Mouse (Mus musculus) liver, embryonic 14.5 days (tissue): Measurements from ENCODE around the gene Zfhx2. TPM values are rescaled to one million over a fixed set of nuclear protein-coding genes. Genes with fewer than 3 reads are reported as not detected.

Experiments used
- ATAC-seq: fragments of 200-750 bp; cut with Nextera tagmentation; 2 replicates; pipeline ENCODE4 v1.8.0; 2017; ENCODE audit warnings: moderate number of reproducible peaks, mild to moderate bottlenecking, moderate library complexity; ENCODE audit not compliant: insufficient read depth
- DNase-seq, 3 experiments: peaks; one replicate each; pipeline ENCODE4 v3.0.0-alpha.2; 2012 to 2013; ENCODE audit warnings: low read depth in 3 of 3, low spot score in 3 of 3
- H3K27ac ChIP-seq: fragments of 300-500 bp; sonication (generic); 2 replicates; pipeline ENCODE4 v1.5.1; 2014; ENCODE audit warnings: moderate library complexity, mild to moderate bottlenecking, control low read depth, inconsistent platforms
- H3K27me3 ChIP-seq: fragments of 300-500 bp; sonication (generic); 2 replicates; pipeline ENCODE4 v1.6.1; 2014; ENCODE audit warnings: mild to moderate bottlenecking, low read length, moderate library complexity; ENCODE audit not compliant: control insufficient read depth, insufficient read depth
- H3K36me3 ChIP-seq: fragments of 300-500 bp; sonication (generic); replicated peaks from 2 replicates; pipeline ENCODE4 v1.6.1; 2014; ENCODE audit warnings: low read depth; ENCODE audit not compliant: control insufficient read depth, insufficient read depth
- H3K4me1 ChIP-seq, 2 experiments: fragments of 200-500 bp in 1 of 2; fragments of 300-500 bp in 1 of 2; sonication (generic) in 1 of 2; replicated peaks; 2 replicates each; pipeline ENCODE4 v1.6.1; 2012 to 2014; ENCODE audit warnings: antibody characterized with exemption in 1 of 2, inconsistent platforms in 1 of 2, low read length in 1 of 2; ENCODE audit not compliant: control insufficient read depth in 2 of 2, insufficient read depth in 2 of 2
- H3K4me2 ChIP-seq: fragments of 300-500 bp; sonication (generic); 2 replicates; pipeline ENCODE4 v1.6.1; 2014; ENCODE audit warnings: low read depth, mild to moderate bottlenecking, control low read depth, moderate library complexity
- H3K4me3 ChIP-seq, 2 experiments: fragments of 200-500 bp in 1 of 2; fragments of 300-500 bp in 1 of 2; sonication (generic) in 1 of 2; 2 replicates each; pipeline ENCODE4 v1.5.1; 2012 to 2014; ENCODE audit warnings: low read depth in 2 of 2, low read length in 2 of 2, mild to moderate bottlenecking in 2 of 2, control low read depth in 1 of 2, inconsistent platforms in 1 of 2, moderate library complexity in 1 of 2; ENCODE audit not compliant: insufficient read depth in 1 of 2
- H3K9ac ChIP-seq: fragments of 300-500 bp; sonication (generic); replicated peaks from 2 replicates; pipeline ENCODE4 v1.6.1; 2014; ENCODE audit warnings: mild to moderate bottlenecking, control low read depth, moderate library complexity
- H3K9me3 ChIP-seq: fragments of 300-500 bp; sonication (generic); 2 replicates; pipeline ENCODE4 v1.6.1; 2016; ENCODE audit warnings: low read length, mixed read lengths; ENCODE audit not compliant: control insufficient read depth
- CTCF ChIP-seq: IDR thresholded peaks from 2 replicates; pipeline ENCODE4 v1.5.1; 2016; ENCODE audit warnings: antibody characterized with exemption, low read depth, control low read depth
- EP300 ChIP-seq: IDR thresholded peaks from 2 replicates; pipeline ENCODE4 v1.6.1; 2016; ENCODE audit warnings: antibody characterized with exemption, low read depth
- WGBS: fragments of 180-500 bp; shearing (Covaris S2); extraction: QIAGEN DNeasy Blood & Tissue Kit; methylation state at CpG from one replicate; pipeline ENCODE4 v1.1.7; 2014; ENCODE audit not compliant: insufficient replicate concordance; 5-methylcytosine and 5-hydroxymethylcytosine counted together
- polyA plus RNA-seq, 2 experiments: library from polyadenylated mRNA; depleted of rRNA in 1 of 2; stranded (reverse) in 1 of 2; unstranded in 1 of 2; fragments of >200 nt; fragmentation: Nextera tagmentation in 1 of 2; extraction: Ambion mirVana in 1 of 2; gene quantifications; 2 replicates each; pipeline versions ENCODE4 v1.2.1 to v1.2.3; 2012 to 2014

Gene Zfhx2
- polyA plus RNA-seq, 2 experiments: 0.29 to 0.61 TPM

- Histone ChIP-seq H3K27ac (no peak overlapping the region), H3K4me1 (no peaks in the 10 kb centered on the region), H3K4me3 (no peak overlapping the region), H3K9me3 (no peaks in the 10 kb centered on the region), H3K27me3 (no peaks in the 10 kb centered on the region; the same call in 1 of the 2 replicates), H3K36me3 (no peaks in the 10 kb centered on the region; the same call in 1 of the 2 replicates), H3K4me2 (no peak overlapping the region), H3K9ac (no peak overlapping the region)
- TF ChIP-seq EP300 (no peak), CTCF (no peak)
- ATAC-seq: no peak
- 34% methylated on average over 19 of the region's 19 CpGs for WGBS
- no peak for DNase-seq
These were observed 20.4 kb downstream of the Zfhx2 start for GRCm38 (mm10) chr14:55071756-55072155.

- Histone ChIP-seq H3K4me1 (peaks cover 13 to 14% of the 10 kb centered on the region in 2 experiments), H3K36me3 (no peaks in the 10 kb centered on the region; the same call in 1 of the 2 replicates), H3K27me3 (no peaks in the 10 kb centered on the region), H3K9me3 (no peaks in the 10 kb centered on the region), H3K4me3 (no peak overlapping the region), H3K27ac (no peak overlapping the region), H3K9ac (no peak overlapping the region), H3K4me2 (no peak overlapping the region)
- 86% methylated on average over 8 of the region's 8 CpGs for WGBS
- ATAC-seq: no peak
- TF ChIP-seq EP300 (no peak), CTCF (no peak)
- no peak for DNase-seq
These were observed 26.1 kb downstream of the Zfhx2 start for GRCm38 (mm10) chr14:55066042-55066441.

GRCm38 (mm10) chr14:55065391-55065790, 26.7 kb downstream of the Zfhx2 start:
- Histone ChIP-seq H3K4me1 (peaks cover 14 to 15% of the 10 kb centered on the region in 2 experiments), H3K9ac (no peak overlapping the region)

GRCm38 (mm10) chr14:55064481-55065370, 27.4 kb downstream of the Zfhx2 start:
- no peak for DNase-seq
- TF ChIP-seq EP300: no peak
- TF ChIP-seq CTCF: no peak
- peak overlapping the region; percentile 89 for H3K4me2 ChIP-seq
- H3K9me3 ChIP-seq: no peaks in the 10 kb centered on the region
- H3K27me3 ChIP-seq: no peaks in the 10 kb centered on the region
- 67% methylated on average over 35 of the region's 35 CpGs for WGBS
- ATAC-seq: no peak
- H3K27ac ChIP-seq: no peak overlapping the region
- peak overlapping the region; percentile 65 to 70 for H3K4me3 ChIP-seq
- H3K4me1 ChIP-seq: peaks cover 17 to 19% of the 10 kb centered on the region in 2 experiments
- peak overlapping the region; percentile 97 for H3K9ac ChIP-seq
- no peaks in the 10 kb centered on the region; the same call in 1 of the 2 replicates for H3K36me3 ChIP-seq

More at GRCm38 (mm10) chr14:55065391-55065790, 26.7 kb downstream of the Zfhx2 start:
- Histone ChIP-seq H3K4me2 (0 out of 2 replicates have a peak overlapping the region, but pooled peaks have one; percentile 4), H3K27me3 (no peaks in the 10 kb centered on the region), H3K27ac (no peak overlapping the region), H3K4me3 (no peak overlapping the region), H3K36me3 (no peaks in the 10 kb centered on the region; the same call in 1 of the 2 replicates), H3K9me3 (no peaks in the 10 kb centered on the region)
- DNase-seq: no peak
- 82% methylated on average over 13 of the region's 13 CpGs for WGBS
- ATAC-seq: no peak
- TF ChIP-seq CTCF (no peak), EP300 (no peak)

- H3K27me3 ChIP-seq: no peaks in the 10 kb centered on the region
- peaks cover 27 to 28% of the 10 kb centered on the region in 2 experiments for H3K4me1 ChIP-seq
- no peak for DNase-seq
- 74% methylated on average over 22 of the region's 22 CpGs for WGBS
- H3K4me3 ChIP-seq: peak overlapping the region; percentile 65 to 70
- H3K36me3 ChIP-seq: no peaks in the 10 kb centered on the region; the same call in 1 of the 2 replicates
- peak overlapping the region; percentile 89 for H3K4me2 ChIP-seq
- no peak for TF ChIP-seq EP300
- no peak for TF ChIP-seq CTCF
- no peak for ATAC-seq
- H3K27ac ChIP-seq: peak overlapping the region; percentile 85
- H3K9ac ChIP-seq: peak overlapping the region; percentile 97
- no peaks in the 10 kb centered on the region for H3K9me3 ChIP-seq
These were observed 28.3 kb downstream of the Zfhx2 start for GRCm38 (mm10) chr14:55063581-55064381.
